Mouse (Mus musculus): ENCODE measurements around the gene Mrpl18. TPM values are rescaled to one million over a fixed set of nuclear protein-coding genes. Genes with fewer than 3 reads are reported as not detected.
"Not testable (repeated sequence)": the region's sequence is repeated elsewhere in the genome, so short reads cannot be mapped to it uniquely, and the experiment has no call there.

The Mrpl18 gene
- polyA plus RNA-seq (2014; fragmentation: Nextera tagmentation; extraction: Ambion mirVana) = 172 and 188 TPM in 2 replicates

- H3K4me3 ChIP-seq (ENCODE audit: low read depth, low read length) = peak within 1 kb of the TSS; percentile 89
- H3K27me3 ChIP-seq (ENCODE audit: control insufficient read depth, insufficient read depth, low read length) = no peaks in the 10 kb centered on the region
- H3K36me3 ChIP-seq (replicated peaks; ENCODE audit: control insufficient read depth, insufficient read depth, low read depth, low read length) = peaks cover 8% of the 10 kb centered on the region
- H3K9me3 ChIP-seq (replicated peaks; ENCODE audit: control insufficient read depth, low read length) = no peaks in the 10 kb centered on the region
- no peaks in the 10 kb centered on the region for H3K4me1 ChIP-seq (ENCODE audit: control insufficient read depth, insufficient read depth, low read length)
- peak within 1 kb of the TSS; percentile 95 for H3K9ac ChIP-seq (replicated peaks; ENCODE audit: low read length)
- peak; percentile 99 for ATAC-seq (replicated peaks; ENCODE audit: insufficient number of reproducible peaks, low FRiP score, low TSS enrichment, low read depth)
- H3K27ac ChIP-seq (replicated peaks; ENCODE audit: low read depth, low read length) = peak within 1 kb of the TSS; percentile 79
- 0% methylated on average over 56 of the region's 56 CpGs for WGBS
- H3K4me2 ChIP-seq (ENCODE audit: low read depth, low read length) = peak within 1 kb of the TSS; percentile 56
- DNase-seq (ENCODE audit: low spot score) = peak; percentile 100
These were observed at the start of gene Mrpl18 for GRCm38 (mm10) chr17:12915881-12916583. TSS of gene Mrpl18 (minus strand) at chr17:12916345.

GRCm38 (mm10) chr17:12963476-12963875, 47.3 kb upstream of the Mrpl18 start:
- no peaks in the 10 kb centered on the region for H3K4me1 ChIP-seq (ENCODE audit: control insufficient read depth, insufficient read depth, low read length)
- H3K27ac ChIP-seq (replicated peaks; ENCODE audit: low read depth, low read length) = no peak overlapping the region
- DNase-seq (ENCODE audit: low spot score) (no peak), ATAC-seq (replicated peaks; ENCODE audit: insufficient number of reproducible peaks, low FRiP score, low TSS enrichment, low read depth) (no peak)
- 93% methylated on average over 3 of the region's 3 CpGs for WGBS
- H3K4me3 ChIP-seq (ENCODE audit: low read depth, low read length) = no peak overlapping the region
- H3K27me3 ChIP-seq (ENCODE audit: control insufficient read depth, insufficient read depth, low read length) = no peaks in the 10 kb centered on the region
- no peak overlapping the region for H3K9ac ChIP-seq (replicated peaks; ENCODE audit: low read length)
- H3K4me2 ChIP-seq (ENCODE audit: low read depth, low read length) = no peak overlapping the region
- no peaks in the 10 kb centered on the region; the same call in none of the 2 replicates for H3K36me3 ChIP-seq (replicated peaks; ENCODE audit: control insufficient read depth, insufficient read depth, low read depth, low read length)
- H3K9me3 ChIP-seq (replicated peaks; ENCODE audit: control insufficient read depth, low read length) = no peaks in the 10 kb centered on the region

GRCm38 (mm10) chr17:12960331-12960873, 44.3 kb upstream of the Mrpl18 start, which contains the start of gene Acat2:
TSS of gene Acat2 (minus strand) at chr17:12960747.
- H3K4me1 ChIP-seq (ENCODE audit: control insufficient read depth, insufficient read depth, low read length) = no peaks in the 10 kb centered on the region
- H3K4me3 ChIP-seq (ENCODE audit: low read depth, low read length) = peak within 1 kb of the TSS; percentile 68
- under 1% methylated on average over 42 of the region's 42 CpGs for WGBS
- H3K4me2 ChIP-seq (ENCODE audit: low read depth, low read length) = peak within 1 kb of the TSS; percentile 72
- DNase-seq (ENCODE audit: low spot score) (peak; percentile 94), ATAC-seq (replicated peaks; ENCODE audit: insufficient number of reproducible peaks, low FRiP score, low TSS enrichment, low read depth) (peak; percentile 98)
- H3K27me3 ChIP-seq (ENCODE audit: control insufficient read depth, insufficient read depth, low read length) = no peaks in the 10 kb centered on the region
- H3K27ac ChIP-seq (replicated peaks; ENCODE audit: low read depth, low read length) = peak within 1 kb of the TSS; percentile 75
- no peaks in the 10 kb centered on the region; the same call in 1 of the 2 replicates for H3K36me3 ChIP-seq (replicated peaks; ENCODE audit: control insufficient read depth, insufficient read depth, low read depth, low read length)
- peak within 1 kb of the TSS; percentile 57 for H3K9ac ChIP-seq (replicated peaks; ENCODE audit: low read length)
- H3K9me3 ChIP-seq (replicated peaks; ENCODE audit: control insufficient read depth, low read length) = no peaks in the 10 kb centered on the region

GRCm38 (mm10) chr17:12959377-12959776, 43.2 kb upstream of the Mrpl18 start:
- H3K4me2 ChIP-seq (ENCODE audit: low read depth, low read length) = peak overlapping the region; percentile 25; the same call in 1 of the 2 replicates
- 43% methylated on average over 1 of the region's 2 CpGs for WGBS
- not testable (repeated sequence) for H3K27ac ChIP-seq (replicated peaks; ENCODE audit: low read depth, low read length)

GRCm38 (mm10) chr17:12956664-12957063, 40.5 kb upstream of the Mrpl18 start:
- Histone ChIP-seq H3K4me1 (ENCODE audit: control insufficient read depth, insufficient read depth, low read length) (no peaks in the 10 kb centered on the region), H3K27ac (replicated peaks; ENCODE audit: low read depth, low read length) (no peak overlapping the region), H3K4me2 (ENCODE audit: low read depth, low read length) (no peak overlapping the region), H3K9me3 (replicated peaks; ENCODE audit: control insufficient read depth, low read length) (no peaks in the 10 kb centered on the region), H3K9ac (replicated peaks; ENCODE audit: low read length) (no peak overlapping the region), H3K4me3 (ENCODE audit: low read depth, low read length) (no peak overlapping the region), H3K36me3 (replicated peaks; ENCODE audit: control insufficient read depth, insufficient read depth, low read depth, low read length) (no peaks in the 10 kb centered on the region; the same call in 1 of the 2 replicates), H3K27me3 (ENCODE audit: control insufficient read depth, insufficient read depth, low read length) (no peaks in the 10 kb centered on the region)
- ATAC-seq (replicated peaks; ENCODE audit: insufficient number of reproducible peaks, low FRiP score, low TSS enrichment, low read depth) = no peak
- 97% methylated on average over 8 of the region's 8 CpGs for WGBS
- DNase-seq (ENCODE audit: low spot score) = no peak

More at GRCm38 (mm10) chr17:12959377-12959776, 43.2 kb upstream of the Mrpl18 start:
- ATAC-seq (replicated peaks; ENCODE audit: insufficient number of reproducible peaks, low FRiP score, low TSS enrichment, low read depth); H3K4me1 ChIP-seq (ENCODE audit: control insufficient read depth, insufficient read depth, low read length); H3K4me3 ChIP-seq (ENCODE audit: low read depth, low read length); H3K36me3 ChIP-seq (replicated peaks; ENCODE audit: control insufficient read depth, insufficient read depth, low read depth, low read length); H3K9me3 ChIP-seq (replicated peaks; ENCODE audit: control insufficient read depth, low read length); H3K9ac ChIP-seq (replicated peaks; ENCODE audit: low read length); H3K27me3 ChIP-seq (ENCODE audit: control insufficient read depth, insufficient read depth, low read length); DNase-seq (ENCODE audit: low spot score): not testable (repeated sequence)

GRCm38 (mm10) chr17:12949669-12950068, 33.5 kb upstream of the Mrpl18 start:
- peaks cover 6% of the 10 kb centered on the region for H3K36me3 ChIP-seq (replicated peaks; ENCODE audit: control insufficient read depth, insufficient read depth, low read depth, low read length)
- no peak for ATAC-seq (replicated peaks; ENCODE audit: insufficient number of reproducible peaks, low FRiP score, low TSS enrichment, low read depth)

GRCm38 (mm10) chr17:12942459-12943162, 26.5 kb upstream of the Mrpl18 start:
- H3K27ac ChIP-seq (replicated peaks; ENCODE audit: low read depth, low read length) = no peak overlapping the region
- H3K4me2 ChIP-seq (ENCODE audit: low read depth, low read length) = no peak overlapping the region
- WGBS = 90% methylated on average over 6 of the region's 6 CpGs
- no peak for DNase-seq (ENCODE audit: low spot score)
- H3K27me3 ChIP-seq (ENCODE audit: control insufficient read depth, insufficient read depth, low read length) = no peaks in the 10 kb centered on the region
- H3K4me1 ChIP-seq (ENCODE audit: control insufficient read depth, insufficient read depth, low read length) = no peaks in the 10 kb centered on the region
- no peaks in the 10 kb centered on the region for H3K9me3 ChIP-seq (replicated peaks; ENCODE audit: control insufficient read depth, low read length)
- H3K9ac ChIP-seq (replicated peaks; ENCODE audit: low read length) = no peak overlapping the region
- peaks cover 7% of the 10 kb centered on the region for H3K36me3 ChIP-seq (replicated peaks; ENCODE audit: control insufficient read depth, insufficient read depth, low read depth, low read length)
- H3K4me3 ChIP-seq (ENCODE audit: low read depth, low read length) = no peak overlapping the region
- ATAC-seq (replicated peaks; ENCODE audit: insufficient number of reproducible peaks, low FRiP score, low TSS enrichment, low read depth) = no peak

More at GRCm38 (mm10) chr17:12949669-12950068, 33.5 kb upstream of the Mrpl18 start:
- Histone ChIP-seq H3K4me2 (ENCODE audit: low read depth, low read length) (no peak overlapping the region), H3K27me3 (ENCODE audit: control insufficient read depth, insufficient read depth, low read length) (no peaks in the 10 kb centered on the region), H3K4me1 (ENCODE audit: control insufficient read depth, insufficient read depth, low read length) (no peaks in the 10 kb centered on the region), H3K4me3 (ENCODE audit: low read depth, low read length) (no peak overlapping the region), H3K27ac (replicated peaks; ENCODE audit: low read depth, low read length) (no peak overlapping the region), H3K9me3 (replicated peaks; ENCODE audit: control insufficient read depth, low read length) (no peaks in the 10 kb centered on the region), H3K9ac (replicated peaks; ENCODE audit: low read length) (no peak overlapping the region)
- DNase-seq (ENCODE audit: low spot score) = no peak
- 93% methylated on average over 5 of the region's 5 CpGs for WGBS

Measured in embryonic facial prominence, embryonic 11.5 days (tissue).